Mouse (Mus musculus): ENCODE results near the gene Bex4. TPM values are rescaled to one million over a fixed set of nuclear protein-coding genes. Genes with fewer than 3 reads are reported as not detected.
"Not testable (repeated sequence)": the region's sequence is repeated elsewhere in the genome, so short reads cannot be mapped to it uniquely, and the experiment has no call there.

The Bex4 gene
- 13.1 and 17.0 TPM in 2 replicates for polyA plus RNA-seq (2012; rRNA removed)

DNA sequence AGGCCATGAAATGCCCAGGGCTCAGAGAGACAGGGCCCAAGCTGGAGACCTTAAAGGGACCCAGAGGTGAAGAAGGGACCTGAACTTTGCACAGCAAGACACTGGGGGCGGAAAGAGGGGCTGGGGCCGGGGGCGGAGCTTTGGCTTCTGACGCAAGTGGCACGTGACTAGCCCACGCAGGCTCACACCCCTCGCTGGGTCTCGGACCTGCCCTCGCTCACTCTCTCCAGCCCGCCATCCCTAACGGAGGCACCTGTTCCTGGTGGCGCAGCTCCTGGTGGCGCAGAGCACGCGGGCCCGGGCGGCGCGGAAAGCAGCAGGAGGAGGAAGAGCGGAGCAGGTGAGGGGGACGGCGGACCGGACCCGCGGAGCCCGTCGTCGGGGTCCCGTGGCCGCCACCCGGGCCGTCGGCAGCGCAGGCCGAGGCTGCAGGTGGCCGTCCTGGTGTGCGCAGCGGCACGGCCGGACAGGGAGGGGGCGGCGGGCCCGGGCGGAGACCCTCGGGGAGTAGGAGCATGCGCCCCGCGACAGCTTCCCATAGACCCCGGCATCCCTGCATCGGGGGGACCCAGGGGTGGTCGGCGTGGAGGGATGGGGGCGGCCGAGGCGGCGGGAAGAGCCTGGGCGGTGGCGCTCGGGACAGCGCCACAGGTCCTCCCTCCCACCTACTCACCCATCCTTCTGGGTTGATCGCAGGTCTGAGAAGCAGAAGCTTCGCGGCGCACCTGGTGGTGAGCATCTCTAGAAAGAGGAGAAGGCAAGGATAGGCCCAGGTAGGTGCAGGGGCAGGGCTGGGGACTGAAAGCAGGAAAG lies at the start of gene Bex4:
Gene Bex4, plus strand, starts transcription at position 170 of the 813 bp plus-strand sequence.
- not testable (repeated sequence) for H3K27me3 ChIP-seq (ENCODE audit: control insufficient read depth, insufficient read depth, low read length); H3K36me3 ChIP-seq (ENCODE audit: control insufficient read depth, insufficient read depth, low read length); H3K27ac ChIP-seq (ENCODE audit: control insufficient read depth, insufficient read depth, low read depth, low read length); H3K4me1 ChIP-seq (ENCODE audit: control insufficient read depth, insufficient read depth, low read length)
- H3K4me3 ChIP-seq (ENCODE audit: control insufficient read depth, low read depth, low read length), result peak within 1 kb of the TSS; percentile 58

GRCm38 (mm10) chrX:136092497-136093279 lies 46.1 kb upstream of the Bex4 start:
- TF ChIP-seq POLR2A (IDR thresholded peaks at IDR 0.05; ENCODE audit: control insufficient read depth, low read depth, low read length) (no peak), CTCF (IDR thresholded peaks at IDR 0.05; ENCODE audit: control insufficient read depth, insufficient read depth, insufficient replicate concordance, low read depth, low read length) (no peak)
- Histone ChIP-seq H3K4me1 (ENCODE audit: control insufficient read depth, insufficient read depth, low read length) (no peaks in the 10 kb centered on the region), H3K4me3 (ENCODE audit: control insufficient read depth, low read depth, low read length) (no peak overlapping the region), H3K27me3 (ENCODE audit: control insufficient read depth, insufficient read depth, low read length) (no peaks in the 10 kb centered on the region), H3K27ac (ENCODE audit: control insufficient read depth, insufficient read depth, low read depth, low read length) (no peak overlapping the region), H3K36me3 (ENCODE audit: control insufficient read depth, insufficient read depth, low read length) (no peaks in the 10 kb centered on the region)

DNA sequence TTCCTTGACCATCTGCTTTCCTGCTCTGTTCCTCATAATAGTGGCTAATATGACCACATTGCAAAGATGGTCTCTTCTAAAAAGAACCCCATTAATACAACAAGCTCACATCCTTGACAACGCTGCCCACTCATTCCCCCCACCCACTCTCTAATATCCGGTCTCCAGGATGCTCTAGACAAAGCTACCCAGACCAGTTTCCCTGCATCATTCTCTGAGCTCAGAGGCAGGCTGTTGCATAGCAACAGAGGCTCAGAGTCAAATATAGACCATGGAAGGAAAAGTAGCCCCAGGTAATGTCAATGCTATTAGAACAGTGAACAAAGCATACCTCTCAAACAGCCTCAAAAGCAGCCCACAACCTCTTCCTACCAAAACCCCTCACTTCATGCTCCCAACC lies 44.4 kb upstream of the Bex4 start:
- no peaks in the 10 kb centered on the region for H3K27me3 ChIP-seq (ENCODE audit: control insufficient read depth, insufficient read depth, low read length)

DNA sequence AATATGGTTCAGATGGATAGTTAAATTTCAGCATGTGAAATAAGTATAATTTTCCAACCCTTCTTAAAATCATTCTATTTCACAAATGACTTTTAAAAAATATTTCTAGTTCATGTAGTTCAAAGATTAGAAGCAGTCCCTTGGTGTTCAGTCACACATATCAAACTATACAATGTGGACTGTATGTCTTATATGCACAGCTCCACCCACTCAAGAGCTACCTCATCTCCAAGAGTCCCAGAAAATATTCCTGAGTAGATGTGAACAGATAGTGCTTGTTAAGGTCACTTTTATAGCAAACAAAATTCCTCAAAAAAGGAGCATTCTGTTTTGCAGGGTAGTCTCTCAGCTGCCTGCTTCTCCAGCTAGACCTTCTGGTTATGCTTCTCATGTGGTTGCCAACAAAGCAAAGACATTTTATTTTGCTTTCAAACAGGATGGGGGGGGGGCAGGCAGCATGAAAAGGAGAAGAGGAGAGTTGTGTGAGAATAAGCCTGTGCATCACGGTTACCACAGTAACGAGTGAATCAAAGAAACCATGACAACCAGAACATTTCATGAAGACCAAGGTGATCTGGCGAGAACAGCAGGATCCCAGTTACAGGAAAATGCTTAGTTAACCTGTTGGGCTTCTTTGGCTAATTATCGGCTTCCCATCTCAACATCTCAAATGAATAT lies 34.6 kb upstream of the Bex4 start:
- H3K27ac ChIP-seq (ENCODE audit: control insufficient read depth, insufficient read depth, low read depth, low read length), result no peak overlapping the region
- H3K4me3 ChIP-seq (ENCODE audit: control insufficient read depth, low read depth, low read length), result no peak overlapping the region
- no peaks in the 10 kb centered on the region for H3K27me3 ChIP-seq (ENCODE audit: control insufficient read depth, insufficient read depth, low read length)
- no peaks in the 10 kb centered on the region for H3K4me1 ChIP-seq (ENCODE audit: control insufficient read depth, insufficient read depth, low read length)
- TF ChIP-seq POLR2A (IDR thresholded peaks at IDR 0.05; ENCODE audit: control insufficient read depth, low read depth, low read length) (no peak), CTCF (IDR thresholded peaks at IDR 0.05; ENCODE audit: control insufficient read depth, insufficient read depth, insufficient replicate concordance, low read depth, low read length) (no peak)
- H3K36me3 ChIP-seq (ENCODE audit: control insufficient read depth, insufficient read depth, low read length), result no peaks in the 10 kb centered on the region

More for the DNA sequence above, 44.4 kb upstream of the Bex4 start:
- Histone ChIP-seq H3K27ac (ENCODE audit: control insufficient read depth, insufficient read depth, low read depth, low read length) (no peak overlapping the region), H3K4me3 (ENCODE audit: control insufficient read depth, low read depth, low read length) (no peak overlapping the region), H3K4me1 (ENCODE audit: control insufficient read depth, insufficient read depth, low read length) (no peaks in the 10 kb centered on the region), H3K36me3 (ENCODE audit: control insufficient read depth, insufficient read depth, low read length) (no peaks in the 10 kb centered on the region)
- TF ChIP-seq POLR2A (IDR thresholded peaks at IDR 0.05; ENCODE audit: control insufficient read depth, low read depth, low read length) (no peak), CTCF (IDR thresholded peaks at IDR 0.05; ENCODE audit: control insufficient read depth, insufficient read depth, insufficient replicate concordance, low read depth, low read length) (no peak)

GRCm38 (mm10) chrX:136104724-136105088 lies 34.1 kb upstream of the Bex4 start:
- Histone ChIP-seq H3K4me3 (ENCODE audit: control insufficient read depth, low read depth, low read length) (no peak overlapping the region), H3K36me3 (ENCODE audit: control insufficient read depth, insufficient read depth, low read length) (no peaks in the 10 kb centered on the region), H3K4me1 (ENCODE audit: control insufficient read depth, insufficient read depth, low read length) (no peaks in the 10 kb centered on the region), H3K27ac (ENCODE audit: control insufficient read depth, insufficient read depth, low read depth, low read length) (no peak overlapping the region), H3K27me3 (ENCODE audit: control insufficient read depth, insufficient read depth, low read length) (no peaks in the 10 kb centered on the region)
- TF ChIP-seq CTCF (IDR thresholded peaks at IDR 0.05; ENCODE audit: control insufficient read depth, insufficient read depth, insufficient replicate concordance, low read depth, low read length) (no peak), POLR2A (IDR thresholded peaks at IDR 0.05; ENCODE audit: control insufficient read depth, low read depth, low read length) (no peak)

- no peaks in the 10 kb centered on the region for H3K27me3 ChIP-seq (ENCODE audit: control insufficient read depth, insufficient read depth, low read length)
- no peak overlapping the region for H3K27ac ChIP-seq (ENCODE audit: control insufficient read depth, insufficient read depth, low read depth, low read length)
- no peak for TF ChIP-seq POLR2A (IDR thresholded peaks at IDR 0.05; ENCODE audit: control insufficient read depth, low read depth, low read length)
- TF ChIP-seq CTCF (IDR thresholded peaks at IDR 0.05; ENCODE audit: control insufficient read depth, insufficient read depth, insufficient replicate concordance, low read depth, low read length), result no peak
- H3K4me3 ChIP-seq (ENCODE audit: control insufficient read depth, low read depth, low read length), result no peak overlapping the region
- no peaks in the 10 kb centered on the region for H3K36me3 ChIP-seq (ENCODE audit: control insufficient read depth, insufficient read depth, low read length)
- no peaks in the 10 kb centered on the region for H3K4me1 ChIP-seq (ENCODE audit: control insufficient read depth, insufficient read depth, low read length)
Observed at GRCm38 (mm10) chrX:136107942-136108341, 30.9 kb upstream of the Bex4 start.

DNA sequence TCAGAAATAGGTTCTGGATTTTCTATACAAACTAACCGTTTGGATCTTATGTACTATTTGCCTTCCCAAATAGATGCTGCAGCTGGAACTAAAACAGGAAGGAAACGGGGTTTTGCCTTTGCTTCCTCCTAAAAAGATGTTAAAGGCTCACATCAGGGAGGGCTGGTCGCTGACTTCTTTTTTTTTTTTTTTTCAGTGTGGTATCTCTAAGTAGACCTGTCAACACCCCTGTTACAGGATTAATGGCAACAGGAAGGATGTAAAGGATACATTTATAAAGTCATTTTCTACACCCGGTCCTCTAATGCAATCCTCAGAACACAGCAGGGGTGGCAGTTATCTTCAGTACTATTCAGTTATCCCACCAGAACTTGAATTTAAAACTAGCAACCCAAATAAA lies 23.8 kb upstream of the Bex4 start:
- H3K36me3 ChIP-seq (ENCODE audit: control insufficient read depth, insufficient read depth, low read length), result no peaks in the 10 kb centered on the region
- H3K27ac ChIP-seq (ENCODE audit: control insufficient read depth, insufficient read depth, low read depth, low read length), result no peak overlapping the region
- no peak overlapping the region for H3K4me3 ChIP-seq (ENCODE audit: control insufficient read depth, low read depth, low read length)
- TF ChIP-seq CTCF (IDR thresholded peaks at IDR 0.05; ENCODE audit: control insufficient read depth, insufficient read depth, insufficient replicate concordance, low read depth, low read length) (no peak), POLR2A (IDR thresholded peaks at IDR 0.05; ENCODE audit: control insufficient read depth, low read depth, low read length) (no peak)
- no peaks in the 10 kb centered on the region for H3K4me1 ChIP-seq (ENCODE audit: control insufficient read depth, insufficient read depth, low read length)
- no peaks in the 10 kb centered on the region for H3K27me3 ChIP-seq (ENCODE audit: control insufficient read depth, insufficient read depth, low read length)
